Mouse (Mus musculus): ENCODE measurements at regions not wholly inside any gene's neighbourhood (a gene's known extent, or its start where the extent isn't known, plus 50 kb on each side); places are given as distances from the start of the nearest gene placed in this dataset.

DNA sequence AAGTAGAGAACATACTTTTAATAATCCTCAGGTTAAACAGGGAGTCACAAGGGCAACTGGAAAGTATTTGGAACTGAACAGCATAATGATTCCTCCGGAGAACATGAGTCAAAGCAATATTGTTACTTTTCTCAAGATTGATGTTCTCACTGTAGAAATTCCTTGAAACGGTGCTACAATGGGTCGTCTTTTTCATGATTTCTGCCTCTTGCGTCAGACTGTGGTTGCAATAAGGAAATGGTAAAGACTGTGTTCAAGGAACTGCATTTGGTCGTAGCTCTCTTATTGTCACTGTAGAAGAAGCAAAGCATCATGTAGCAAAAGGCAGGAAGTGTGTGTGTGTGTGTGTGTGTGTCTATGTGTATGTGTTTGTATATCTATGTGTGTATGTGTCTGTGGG is 294.6 kb upstream of the Actbl2 start:
- no peak for TF ChIP-seq POLR2A (IDR thresholded peaks at IDR 0.05; ENCODE audit: borderline replicate concordance, low read depth, low read length)
- no peak for TF ChIP-seq CTCF (IDR thresholded peaks at IDR 0.05; ENCODE audit: low read depth, low read length)
